Mouse (Mus musculus) ES-Bruce4 (cell line): Measurements from ENCODE around the gene Lix1l. TPM values are rescaled to one million over a fixed set of nuclear protein-coding genes. Genes with fewer than 3 reads are reported as not detected.

Experiments
- H3K27ac ChIP-seq: 2 replicates; pipeline ENCODE4 v1.5.1; 2012; ENCODE audit warnings: low read length, inconsistent platforms; ENCODE audit not compliant: insufficient read depth
- H3K27me3 ChIP-seq: 2 replicates; pipeline ENCODE4 v1.6.1; 2012; ENCODE audit warnings: mild to moderate bottlenecking, low read length, inconsistent platforms; ENCODE audit not compliant: control insufficient read depth, poor library complexity, insufficient read depth, severe bottlenecking
- H3K36me3 ChIP-seq: 2 replicates; pipeline ENCODE4 v1.6.1; 2012; ENCODE audit warnings: inconsistent platforms, mild to moderate bottlenecking, low read length, moderate library complexity; ENCODE audit not compliant: control insufficient read depth, poor library complexity, insufficient read depth, severe bottlenecking
- H3K4me1 ChIP-seq: one replicate; pipeline ENCODE4 v1.8.1; 2011; ENCODE audit warnings: low read length; ENCODE audit not compliant: control insufficient read depth, insufficient read depth
- H3K4me3 ChIP-seq: 2 replicates; pipeline ENCODE4 v1.5.1; 2011; ENCODE audit warnings: low read depth, mild to moderate bottlenecking, low read length
- H3K9ac ChIP-seq: 2 replicates; pipeline ENCODE4 v1.6.1; 2012; ENCODE audit warnings: low read depth, mild to moderate bottlenecking, inconsistent platforms; ENCODE audit not compliant: poor library complexity, severe bottlenecking
- H3K9me3 ChIP-seq: replicated peaks from 2 replicates; pipeline ENCODE4 v1.6.1; 2012; ENCODE audit warnings: mild to moderate bottlenecking, low read length, inconsistent platforms; ENCODE audit not compliant: control insufficient read depth, poor library complexity, insufficient read depth, severe bottlenecking
- CTCF ChIP-seq: IDR thresholded peaks from one replicate; pipeline ENCODE4 v1.8.1; 2011; ENCODE audit warnings: low read depth, low read length
- EP300 ChIP-seq: IDR thresholded peaks from 2 replicates; pipeline ENCODE4 v1.6.1; 2011; ENCODE audit warnings: low read depth, low read length; ENCODE audit not compliant: insufficient read depth
- POLR2A ChIP-seq: IDR thresholded peaks from one replicate; pipeline ENCODE4 v1.8.1; 2011; ENCODE audit warnings: low read length; ENCODE audit not compliant: insufficient read depth
- polyA plus RNA-seq: library from polyadenylated mRNA; stranded (reverse); fragments of >200 nt; gene quantifications from 2 replicates; pipeline ENCODE4 v1.2.4, GENCODE M21; 2011; ENCODE audit warnings: low read depth; ENCODE audit not compliant: missing spikeins, insufficient read depth, insufficient read length

Lix1l gene
- polyA plus RNA-seq, 1 experiment: 3.1 TPM

DNA sequence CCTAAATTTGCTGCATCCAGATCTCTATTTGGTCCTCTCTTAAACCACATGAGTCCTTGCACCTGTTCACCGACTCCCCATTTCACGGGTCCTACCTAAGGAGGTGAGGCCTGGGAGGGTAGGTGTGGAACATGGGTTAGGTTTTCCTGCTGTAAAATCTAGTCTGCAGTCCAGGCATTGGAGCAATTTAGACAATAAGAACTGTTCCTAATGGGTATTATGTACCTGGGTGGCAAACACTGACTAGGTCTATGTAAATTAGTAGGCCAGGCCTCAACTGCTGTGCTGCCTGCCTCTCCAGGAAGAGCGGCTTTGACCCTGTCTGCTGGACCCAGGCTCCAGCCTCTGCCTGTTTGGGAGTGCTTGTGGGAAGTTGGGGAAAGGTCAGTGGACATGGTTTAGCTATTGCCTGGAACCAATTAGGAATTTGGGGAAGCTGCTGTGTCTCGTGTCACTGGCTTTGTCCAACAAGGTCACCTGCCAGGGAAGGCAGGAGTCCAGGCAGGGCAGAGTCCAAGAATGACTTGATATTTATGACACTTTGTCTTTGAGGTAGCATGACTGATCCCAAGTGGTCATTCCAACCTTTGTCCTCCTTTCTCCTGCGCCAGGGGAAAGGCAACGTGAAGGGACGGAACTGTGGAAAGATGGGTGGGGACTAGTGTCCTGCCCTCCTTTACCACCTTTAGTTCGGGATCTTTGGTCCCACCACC is 25.5 kb upstream of the Lix1l start:
- Histone ChIP-seq H3K36me3 (no peaks in the 10 kb centered on the region), H3K4me1 (peaks cover 5% of the 10 kb centered on the region), H3K27ac (peak overlapping the region; percentile 94), H3K4me3 (peak overlapping the region; percentile 32), H3K9ac (peak overlapping the region; percentile 52; the same call in 1 of the 2 replicates), H3K9me3 (no peaks in the 10 kb centered on the region), H3K27me3 (no peaks in the 10 kb centered on the region)
- TF ChIP-seq POLR2A (no peak), CTCF (no peak), EP300 (no peak)

DNA sequence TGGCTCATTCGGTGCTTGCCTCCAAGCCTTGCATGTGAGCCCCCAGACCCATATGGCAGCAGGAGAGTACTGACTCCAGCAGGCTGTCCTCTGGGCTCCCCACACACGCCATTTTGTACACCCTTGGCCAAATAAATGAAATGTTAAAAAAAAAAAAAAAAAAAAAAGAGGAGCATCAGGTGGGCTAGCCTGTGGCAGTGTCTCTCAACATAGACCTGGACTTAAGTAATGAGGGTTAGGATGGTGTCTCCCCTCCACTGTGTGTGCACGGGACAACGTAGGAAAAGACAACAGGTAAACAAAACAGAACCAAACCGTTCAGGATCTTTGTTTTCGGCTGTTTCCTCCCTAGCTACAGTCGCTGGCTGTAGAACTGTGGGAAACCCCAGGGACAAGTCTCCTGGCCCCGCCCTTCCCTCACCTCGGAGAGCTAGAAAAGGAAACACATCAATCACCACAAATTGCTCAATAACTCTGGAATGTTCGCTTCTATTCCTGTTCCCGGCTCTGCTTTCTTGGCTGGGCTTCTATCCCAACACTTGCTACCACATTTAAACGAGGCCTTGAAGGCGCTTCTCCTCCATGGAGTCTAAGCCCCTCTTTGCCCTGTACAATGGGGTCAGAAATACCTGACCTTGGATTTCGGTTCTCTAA is 24.8 kb upstream of the Lix1l start:
- peaks cover 5% of the 10 kb centered on the region for H3K4me1 ChIP-seq
- H3K4me3 ChIP-seq: peak overlapping the region; percentile 32
- H3K9ac ChIP-seq: peak overlapping the region; percentile 52
- peak overlapping the region; percentile 94 for H3K27ac ChIP-seq
- TF ChIP-seq EP300 (no peak), POLR2A (no peak), CTCF (no peak)
- no peaks in the 10 kb centered on the region for H3K9me3 ChIP-seq
- no peaks in the 10 kb centered on the region for H3K36me3 ChIP-seq
- no peaks in the 10 kb centered on the region for H3K27me3 ChIP-seq

DNA sequence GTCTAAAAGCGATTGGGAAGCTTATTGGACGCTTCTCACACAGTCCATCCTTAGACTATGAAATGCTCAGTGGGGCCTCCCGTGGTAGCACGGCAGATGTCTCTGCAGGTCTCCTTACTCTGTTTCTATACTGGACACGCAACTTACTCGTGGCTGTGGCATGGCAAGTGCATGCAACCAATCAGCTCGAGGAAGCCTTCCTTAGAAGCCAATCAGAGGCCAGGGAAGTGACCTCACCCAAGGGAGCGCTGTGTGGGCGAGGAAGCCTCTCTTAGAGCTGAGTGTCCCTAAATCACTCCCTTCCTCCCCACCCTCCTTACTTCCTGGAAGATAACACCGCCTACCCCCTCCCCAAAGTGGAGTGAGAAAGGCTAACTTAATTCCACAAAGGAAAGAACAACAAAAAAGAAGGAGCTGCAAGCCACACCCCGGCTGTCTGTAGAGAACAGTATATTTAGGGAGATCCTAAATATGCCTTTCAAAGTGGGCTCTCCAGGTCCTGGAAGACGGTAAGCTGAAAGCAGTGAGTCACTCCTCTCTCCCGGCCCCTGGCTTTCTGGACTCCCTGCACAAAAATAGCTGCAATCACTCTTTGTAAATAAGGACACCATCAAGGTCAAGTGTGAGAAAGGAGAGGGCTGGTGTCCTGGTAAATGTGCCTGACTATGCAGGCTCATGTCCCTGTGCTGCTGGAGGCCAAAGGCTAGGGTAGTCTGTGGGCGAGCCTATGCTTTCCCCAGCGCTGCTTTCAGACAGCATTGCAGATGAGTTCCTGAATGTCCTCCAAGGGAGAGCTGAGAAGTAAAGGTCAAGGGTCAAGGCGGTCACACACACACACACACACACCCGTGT is 24.0 kb upstream of the Lix1l start, which contains the start of gene Gm16253:
Gene Gm16253, plus strand, starts transcription at position 295 of the 852 bp plus-strand sequence.
- Histone ChIP-seq H3K27me3 (no peaks in the 10 kb centered on the region), H3K9ac (peak within 1 kb of the TSS; percentile 61), H3K4me3 (peak within 1 kb of the TSS; percentile 32), H3K9me3 (no peaks in the 10 kb centered on the region), H3K36me3 (no peaks in the 10 kb centered on the region), H3K27ac (peak within 1 kb of the TSS; percentile 98), H3K4me1 (peaks cover 7% of the 10 kb centered on the region)
- TF ChIP-seq EP300 (peak; percentile 85), POLR2A (no peak), CTCF (no peak)

DNA sequence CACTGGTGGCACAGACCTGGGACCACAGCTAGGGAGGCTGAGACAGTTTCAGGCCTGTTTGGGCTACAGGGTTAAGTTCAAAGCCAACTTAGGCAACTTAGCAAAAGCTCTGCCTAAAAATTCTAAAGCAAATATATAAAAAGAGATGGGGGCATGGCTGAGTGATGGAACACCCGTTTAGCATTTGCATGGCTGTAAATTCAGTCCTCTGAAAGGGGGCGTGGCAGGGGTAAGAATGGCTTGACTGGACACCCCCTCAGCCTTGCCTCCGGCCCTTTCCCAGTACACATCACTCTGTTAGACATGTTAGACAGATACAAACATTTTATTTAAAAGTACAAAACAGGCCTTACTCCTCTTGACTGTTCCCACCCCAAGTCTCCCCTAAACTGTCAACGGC is 23.4 kb upstream of the Lix1l start:
- Histone ChIP-seq H3K4me3 (peak overlapping the region; percentile 32), H3K27ac (peak overlapping the region; percentile 98)

GRCm38 (mm10) chr3:96578561-96579238 is 22.2 kb upstream of the Lix1l start:
- Histone ChIP-seq H3K9ac (no peak overlapping the region), H3K27ac (peak overlapping the region; percentile 8; the same call in 1 of the 2 replicates), H3K4me1 (peaks cover 7% of the 10 kb centered on the region), H3K27me3 (no peaks in the 10 kb centered on the region), H3K4me3 (no peak overlapping the region), H3K36me3 (no peaks in the 10 kb centered on the region), H3K9me3 (no peaks in the 10 kb centered on the region)
- TF ChIP-seq POLR2A (no peak), EP300 (0 out of 2 replicates have a peak, but pooled peaks have one; percentile 11), CTCF (peak; percentile 33)

More for the DNA sequence above, 23.4 kb upstream of the Lix1l start:
- H3K4me1 ChIP-seq: peaks cover 7% of the 10 kb centered on the region
- TF ChIP-seq EP300 (peak; percentile 82; the same call in 1 of the 2 replicates), CTCF (no peak), POLR2A (no peak)
- H3K36me3 ChIP-seq: no peaks in the 10 kb centered on the region
- no peaks in the 10 kb centered on the region for H3K9me3 ChIP-seq
- H3K27me3 ChIP-seq: no peaks in the 10 kb centered on the region
- H3K9ac ChIP-seq: peak overlapping the region; percentile 61
